11 mouse cellular contexts compared by ENCODE assay signal in genomic region chr2:180359062-180359461, GRCm38 (mm10). TPM values are rescaled to one million over a fixed set of nuclear protein-coding genes. Genes with fewer than 3 reads are reported as not detected.
DNase-seq lines count a peak whose midpoint lies in the region; ATAC-seq and TF ChIP-seq lines count a peak whose summit lies in the region.
"Had no signal": no experiment of that assay in that cellular context is flagged by ENCODE, and none has a peak within 500 bp of the region (broad histone marks: within the 10 kb centered on the region; RNA-seq: fewer than 3 reads in every experiment).

No protein-coding gene starts in this region.

- peak; percentile 68 for TF ChIP-seq CTCF in layer of hippocampus, adult 2 months (conservative IDR thresholded peaks at IDR 0.05)
- peak; percentile 44; the same call in 1 of the 2 replicates for TF ChIP-seq CTCF in brain, embryonic 14.5 days (IDR thresholded peaks at IDR 0.05; ENCODE audit: borderline replicate concordance, extremely low read depth, insufficient read depth, insufficient read length)
- no peak; the same call in 1 of the 2 replicates for TF ChIP-seq CTCF in lung, postnatal 0 days (IDR thresholded peaks at IDR 0.05)

- no peaks in the 10 kb centered on the region for H3K27me3 ChIP-seq in lung, postnatal 0 days (replicated peaks; ENCODE audit: insufficient read depth, low read length)

- ATAC-seq in lung, postnatal 0 days: no peak
- ATAC-seq: forebrain, embryonic 16.5 days had no signal

- no peaks in the 10 kb centered on the region for H3K4me1 ChIP-seq in lung, postnatal 0 days (ENCODE audit: insufficient read depth, low read depth, low read length)

- peak; percentile 40 for DNase-seq in adrenal gland, postnatal 10 days
- no peak for DNase-seq in adrenal gland, postnatal 4 days (ENCODE audit: low spot score in 2 of 2)
- DNase-seq in layer of hippocampus, adult 2 months (ENCODE audit: low spot score in 2 of 2): peak in 1 of 2 experiments; percentile 13
- no peak for DNase-seq in layer of hippocampus, adult 9-10 months (ENCODE audit: low spot score)
- DNase-seq in brain, embryonic 14.5 days (ENCODE audit: low read depth): peak; percentile 42
- peak; percentile 29 to 39 for DNase-seq in heart, postnatal 14 days
- no peak for DNase-seq in T-cell, adult 2 months (ENCODE audit: low spot score)
- DNase-seq in lung, postnatal 0 days (ENCODE audit: low spot score): no peak
- DNase-seq: B cell, adult 2 months had no signal

- no peak overlapping the region for H3K4me2 ChIP-seq in lung, postnatal 0 days (replicated peaks; ENCODE audit: low read depth, low read length)

- intact Hi-C loops in heart, postnatal 14 days (cut with DNase I): loop anchor here (2.0 kb wide), 1 partner anchor 72 kb away; no protein-coding TSS in a partner anchor

- TF ChIP-seq EP300 in lung, postnatal 0 days (IDR thresholded peaks at IDR 0.05): no peak

- H3K9ac ChIP-seq in lung, postnatal 0 days (replicated peaks; ENCODE audit: low read depth): no peak overlapping the region

- no peaks in the 10 kb centered on the region for H3K36me3 ChIP-seq in lung, postnatal 0 days (ENCODE audit: insufficient read depth, low read length)

- no peak overlapping the region for H3K4me3 ChIP-seq in layer of hippocampus, adult 2 months
- no peak overlapping the region for H3K4me3 ChIP-seq in lung, postnatal 0 days (ENCODE audit: low read depth, low read length)

- H3K9me3 ChIP-seq in lung, postnatal 0 days (ENCODE audit: low read length): no peaks in the 10 kb centered on the region

- no peak overlapping the region for H3K27ac ChIP-seq in layer of hippocampus, adult 2 months
- no peak overlapping the region for H3K27ac ChIP-seq in lung, postnatal 0 days (ENCODE audit: low read length)
- H3K27ac ChIP-seq: macrophage had no signal

- no peak for TF ChIP-seq POLR2A in brain, embryonic 14.5 days (IDR thresholded peaks at IDR 0.05; ENCODE audit: borderline replicate concordance, extremely low read depth, insufficient read depth, insufficient read length, poor library complexity, severe bottlenecking)

- 7% methylated on average over 4 of the region's 4 CpGs for WGBS in lung, postnatal 0 days

RNA-seq across cellular contexts. Expression of gene Gata5, which starts 24.6 kb away (rescaled TPM):
- under 1 TPM; 0.27 to 0.36 TPM for total RNA-seq in adrenal gland, postnatal 10 days (2021)
- total RNA-seq in adrenal gland, postnatal 4 days (2021): under 1 TPM; 0.45 to 0.65 TPM
- total RNA-seq in layer of hippocampus, adult 2 months (2021): not detected
- polyA plus RNA-seq in brain, embryonic 14.5 days (2012; rRNA removed): 0.04 TPM in 1 of 2 replicates, not detected in the other
- total RNA-seq in heart, postnatal 14 days (2021): 1 to 10 TPM; 1.0 to 1.2 TPM
- polyA plus RNA-seq in lung, postnatal 0 days (2015; fragmentation: Nextera tagmentation; extraction: Ambion mirVana): 10.4 and 11.4 TPM in 2 replicates
- polyA plus RNA-seq: forebrain, embryonic 16.5 days; macrophage had no signal

Comparison
In these comparisons a context has a peak if more than half of its experiments do, and no peak if none do; other contexts are left out.
1. DNase-seq: peak in adrenal gland, postnatal 10 days (single experiment), brain, embryonic 14.5 days (single experiment) and heart, postnatal 14 days (2 of 2); none in adrenal gland, postnatal 4 days (0 of 2), layer of hippocampus, adult 9-10 months (single experiment), T-cell, adult 2 months (single experiment) and lung, postnatal 0 days (single experiment).